Mouse (Mus musculus): Measurements from ENCODE around the gene Elmo1.

DNA sequence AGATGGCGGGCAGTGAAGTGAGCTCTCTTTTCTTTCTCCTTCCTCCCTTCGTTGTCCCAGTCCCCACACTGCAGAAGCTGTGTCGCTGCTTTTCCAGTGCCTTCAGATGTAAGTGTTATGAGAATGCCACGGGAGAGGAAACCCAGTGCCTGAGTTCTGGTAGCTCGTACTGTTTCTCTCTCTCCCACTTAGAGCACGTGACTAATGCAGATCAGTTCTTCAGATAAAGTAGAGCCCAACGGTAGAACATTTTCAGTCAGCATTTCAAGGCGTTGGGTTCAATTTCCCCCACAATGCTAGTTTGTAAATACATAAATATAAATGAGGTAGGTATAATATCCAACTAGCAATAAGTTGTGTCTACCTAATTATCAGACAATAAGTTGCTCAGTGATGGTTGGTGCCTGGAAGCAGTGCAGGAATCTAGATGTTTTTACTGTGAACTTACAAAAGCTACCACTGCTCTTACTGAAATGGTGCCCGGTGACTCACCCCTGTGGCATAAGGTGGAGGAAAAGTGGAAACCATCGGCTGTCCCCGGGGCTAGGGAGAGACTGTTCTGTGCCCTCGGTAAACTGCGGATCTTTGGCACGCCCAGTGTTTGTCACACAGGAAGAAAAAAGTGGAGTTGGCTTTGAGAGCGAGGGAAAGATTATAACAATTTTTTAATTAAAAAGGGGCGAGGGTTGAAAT, 205.0 kb downstream of the Elmo1 start:
- TF ChIP-seq POLR2A (IDR thresholded peaks at IDR 0.05; ENCODE audit: insufficient read depth, low read depth, low read length) (no peak), CTCF (IDR thresholded peaks at IDR 0.05; ENCODE audit: insufficient read depth, low read depth, low read length) (no peak)

Data from olfactory bulb, adult 2 months (tissue).